Mouse (Mus musculus) brain, embryonic 14.5 days (tissue): ENCODE measurements at regions not wholly inside any gene's neighbourhood (a gene's known extent, or its start where the extent isn't known, plus 50 kb on each side); places are given as distances from the start of the nearest gene placed in this dataset.

Experiments
- CTCF ChIP-seq: fragments of 200-500 bp; IDR thresholded peaks from 2 replicates; pipeline ENCODE4 v1.5.1; 2012; ENCODE audit warnings: inconsistent platforms, mild to moderate bottlenecking, moderate library complexity, borderline replicate concordance; ENCODE audit not compliant: insufficient read depth, insufficient read length; ENCODE audit errors: extremely low read depth
- POLR2A ChIP-seq: fragments of 200-500 bp; IDR thresholded peaks from 2 replicates; pipeline ENCODE4 v1.6.1; 2012; ENCODE audit warnings: mild to moderate bottlenecking, inconsistent platforms, borderline replicate concordance; ENCODE audit not compliant: poor library complexity, insufficient read depth, insufficient read length, severe bottlenecking; ENCODE audit errors: extremely low read depth

- no peak for TF ChIP-seq CTCF
- no peak for TF ChIP-seq POLR2A
Measured at GRCm38 (mm10) chr3:142965604-142966003, 83.8 kb upstream of the Pkn2 start.
